Mouse (Mus musculus) layer of hippocampus, postnatal 10 days (tissue): ENCODE measurements around the gene Fgfr2. TPM values are rescaled to one million over a fixed set of nuclear protein-coding genes. Genes with fewer than 3 reads are reported as not detected.

Source experiments
- DNase-seq, 2 experiments: peaks; one replicate each; pipeline ENCODE4 v3.0.0; 2021; ENCODE audit warnings: low spot score in 2 of 2
- total RNA-seq, 2 experiments: library from RNA; stranded (reverse); gene quantifications; 2 replicates each; pipeline ENCODE4 v1.2.3; 2021

The Fgfr2 gene
- total RNA-seq, 2 experiments from 2014 or later, result 35.6 to 48.3 TPM

DNA sequence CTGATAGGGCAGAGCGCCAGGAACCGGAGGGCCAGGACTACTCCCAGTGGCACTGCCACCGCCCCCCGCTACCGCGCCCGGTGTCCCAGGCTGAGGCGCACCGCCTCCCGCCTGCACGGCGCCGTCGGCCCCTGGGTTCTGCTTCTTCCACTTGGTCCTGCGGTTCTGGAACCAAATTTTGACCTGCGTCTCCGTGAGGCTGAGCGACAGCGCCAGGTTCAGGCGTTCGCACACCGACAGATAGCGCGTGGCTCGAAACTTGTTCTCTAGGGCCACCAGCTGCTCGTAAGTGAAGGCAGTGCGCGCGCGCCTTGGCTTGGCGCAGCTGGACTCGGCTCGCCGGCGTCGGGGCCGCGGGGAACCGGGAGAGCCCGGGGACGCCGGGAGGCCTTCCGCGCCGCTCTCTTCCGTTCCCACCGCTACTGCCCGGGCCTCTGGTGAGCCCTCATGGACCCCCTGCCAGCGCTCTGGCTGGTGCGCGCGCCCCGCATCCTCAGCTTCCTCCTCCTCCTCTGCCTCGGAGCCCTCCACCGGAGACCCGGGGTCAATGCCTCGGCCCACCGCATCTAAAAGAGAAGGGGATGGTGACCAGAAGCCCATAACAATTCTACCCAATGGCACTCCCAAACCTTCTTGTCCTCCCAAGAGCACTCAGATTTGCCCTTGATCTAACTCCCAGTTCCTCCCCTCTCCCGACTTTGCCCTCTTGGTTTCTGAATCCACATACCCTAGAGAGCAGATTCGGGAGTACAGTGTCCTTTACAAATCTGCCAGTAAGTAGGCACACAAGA, 525.7 kb downstream of the Fgfr2 start:
- peak in 1 of 2 experiments; percentile 20 for DNase-seq

DNA sequence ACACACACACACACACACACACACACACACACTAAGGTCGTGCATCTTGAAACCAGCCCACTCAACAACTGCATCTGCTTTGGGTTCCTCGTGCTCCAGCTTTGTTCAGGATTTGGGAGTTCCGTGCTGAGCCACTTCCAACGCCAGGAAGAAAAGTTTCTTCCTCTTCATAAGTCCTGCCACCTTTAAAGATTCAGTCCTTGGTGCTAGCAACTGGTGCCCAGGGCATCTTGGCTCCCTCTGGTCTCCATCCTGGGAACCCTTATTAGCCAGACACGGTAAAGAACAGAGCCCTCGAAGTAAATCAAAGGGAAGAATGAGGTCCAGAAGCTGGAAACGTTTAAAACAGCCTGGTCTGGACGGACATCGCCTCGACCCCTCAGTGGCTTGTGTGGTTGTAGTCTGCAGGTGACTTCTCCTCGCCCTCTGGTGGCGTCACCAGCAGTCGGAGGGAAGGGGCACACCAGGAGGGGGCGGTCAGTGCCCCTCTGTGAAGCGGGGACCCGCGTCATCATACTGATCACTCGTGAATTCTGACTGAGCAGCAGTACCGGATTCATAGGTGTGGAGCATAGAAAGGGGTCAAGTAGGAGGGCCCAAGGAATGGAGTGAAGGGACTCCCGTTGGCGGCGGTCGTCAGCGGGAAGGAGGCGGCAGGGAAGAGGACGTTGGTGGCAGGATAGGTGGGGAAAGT, 526.4 kb downstream of the Fgfr2 start:
- no peak for DNase-seq

DNA sequence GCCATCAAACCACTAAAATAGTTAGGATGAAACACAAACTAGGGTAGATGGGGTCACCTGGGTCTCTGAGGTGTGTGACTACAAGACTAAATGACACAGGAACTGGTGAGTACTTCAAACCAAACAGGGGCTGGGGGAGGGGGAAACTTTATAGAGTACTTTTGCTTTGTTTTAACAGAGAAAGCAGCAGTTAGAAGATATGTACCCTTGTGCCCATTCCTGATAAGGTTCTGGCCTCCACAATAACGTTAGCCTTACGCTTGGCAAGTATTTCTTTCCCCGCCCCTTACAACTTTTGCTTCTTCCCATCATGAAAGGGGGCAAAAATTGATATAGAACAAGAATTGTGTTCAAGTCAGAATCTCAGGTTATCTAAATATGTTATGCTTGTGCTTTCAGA, 527.4 kb downstream of the Fgfr2 start:
- DNase-seq, result no peak

DNA sequence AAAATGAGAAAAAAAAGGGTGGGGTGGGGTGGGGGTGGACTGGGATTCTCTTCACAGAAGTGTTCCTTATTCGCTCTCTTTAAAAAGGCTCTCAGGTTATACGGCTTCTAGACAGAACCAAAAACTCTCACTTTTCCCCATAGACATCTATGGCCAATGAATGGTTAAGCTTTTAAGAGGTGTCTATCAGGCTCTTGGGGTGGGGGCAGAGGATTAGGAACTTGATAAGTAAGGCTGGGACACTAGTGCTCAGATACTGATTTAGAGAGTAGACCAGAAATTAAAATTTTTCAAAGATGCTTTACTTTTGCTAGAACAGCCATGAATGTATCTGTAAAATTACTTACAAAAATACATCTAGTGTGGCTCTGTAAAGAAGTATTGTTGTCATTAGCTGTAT, 528.8 kb downstream of the Fgfr2 start:
- no peak for DNase-seq

DNA sequence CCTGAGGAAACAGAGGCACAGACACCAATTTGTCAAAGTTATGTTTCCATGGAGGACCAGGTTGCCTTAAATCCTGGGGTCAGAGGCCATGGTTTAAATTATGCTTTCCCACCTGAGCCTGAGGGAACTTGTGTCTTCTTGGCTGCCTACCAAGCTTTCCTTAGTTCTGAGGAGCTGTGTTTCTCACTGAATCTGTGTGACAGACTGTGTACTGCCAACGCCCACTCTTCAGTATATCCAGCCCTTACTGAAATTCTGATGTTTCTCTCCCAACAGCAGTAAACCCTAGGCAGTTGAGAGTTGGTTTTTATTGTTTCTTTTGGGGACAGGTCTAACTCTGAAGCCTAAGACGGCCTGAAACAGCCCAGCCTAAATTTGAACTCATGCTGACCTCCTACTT, 529.4 kb downstream of the Fgfr2 start:
- DNase-seq, result no peak

DNA sequence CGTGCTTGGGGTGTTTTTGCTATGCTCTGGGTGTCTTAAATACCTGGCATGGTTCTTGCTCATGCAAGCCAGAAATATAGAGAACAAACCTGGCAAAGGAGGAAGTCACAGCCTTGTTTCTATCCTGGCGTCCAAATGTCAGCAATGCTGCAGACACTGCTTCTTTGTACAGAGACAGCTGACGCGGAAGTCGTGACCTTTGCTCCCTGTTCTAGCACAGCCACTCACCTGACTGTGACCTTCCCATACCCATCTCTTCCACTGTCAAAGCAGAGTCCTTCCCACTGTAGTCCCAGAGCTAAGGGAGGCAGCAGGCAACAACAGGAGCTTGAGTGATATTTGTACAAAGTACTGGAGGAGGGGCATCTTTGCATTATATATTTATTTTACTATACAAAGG, 533.5 kb downstream of the Fgfr2 start:
- DNase-seq, result no peak

DNA sequence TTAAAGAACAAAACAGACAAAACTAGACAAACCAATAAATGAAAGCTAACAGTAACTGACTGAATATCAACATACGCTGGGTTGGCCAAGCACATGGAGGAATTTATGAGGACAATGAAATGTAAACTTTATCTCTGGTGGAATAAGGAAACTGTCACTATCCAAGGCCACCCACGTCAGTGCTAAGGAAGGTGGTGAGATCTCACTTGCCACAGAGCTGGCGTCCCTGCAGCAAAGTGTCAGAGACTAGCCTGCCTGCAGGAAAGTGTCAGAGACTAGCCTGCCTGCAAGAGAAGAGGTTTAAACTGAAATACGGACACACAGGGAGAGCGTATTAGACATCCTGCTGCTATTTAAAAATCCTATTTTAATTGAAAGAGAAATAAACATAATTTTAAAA, 536.0 kb downstream of the Fgfr2 start:
- no peak for DNase-seq

DNA sequence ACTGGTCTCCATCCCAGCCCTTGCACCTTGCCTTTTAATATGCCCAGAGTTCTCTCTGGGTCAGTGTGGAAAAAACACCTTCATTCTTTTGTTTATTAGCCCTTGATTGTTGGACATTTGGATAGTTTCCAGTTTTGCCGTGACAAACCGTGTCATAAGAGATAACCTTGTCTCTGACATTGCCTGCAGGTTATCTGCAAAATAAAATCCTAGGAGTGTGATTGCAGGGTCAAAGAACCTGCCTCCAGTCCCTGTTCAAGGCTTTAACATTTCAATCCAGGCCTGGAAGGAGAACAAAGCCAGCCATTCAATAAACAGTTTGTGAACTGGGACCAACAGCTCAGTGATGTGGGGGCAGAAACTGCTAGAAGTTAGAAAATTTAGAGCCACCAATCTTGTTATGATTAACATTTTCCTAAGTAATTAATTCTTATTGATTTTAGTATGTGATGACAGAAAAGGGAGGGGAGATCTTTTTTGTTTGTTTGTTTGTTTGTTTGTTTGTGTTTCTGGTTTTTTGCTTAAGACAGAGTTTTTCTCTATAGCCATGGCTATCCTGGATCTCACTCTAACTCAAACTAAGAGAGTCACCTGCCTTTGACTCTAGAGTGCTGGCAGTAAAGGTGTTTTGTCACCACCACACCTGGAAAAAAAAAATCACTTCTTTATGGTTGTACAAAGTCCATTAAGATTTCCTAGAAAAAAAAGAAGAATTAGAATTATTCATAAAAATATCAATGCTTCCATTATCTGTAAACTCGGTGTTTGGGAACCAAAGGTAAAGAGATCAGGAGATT, 537.3 kb downstream of the Fgfr2 start:
- DNase-seq, result no peak

DNA sequence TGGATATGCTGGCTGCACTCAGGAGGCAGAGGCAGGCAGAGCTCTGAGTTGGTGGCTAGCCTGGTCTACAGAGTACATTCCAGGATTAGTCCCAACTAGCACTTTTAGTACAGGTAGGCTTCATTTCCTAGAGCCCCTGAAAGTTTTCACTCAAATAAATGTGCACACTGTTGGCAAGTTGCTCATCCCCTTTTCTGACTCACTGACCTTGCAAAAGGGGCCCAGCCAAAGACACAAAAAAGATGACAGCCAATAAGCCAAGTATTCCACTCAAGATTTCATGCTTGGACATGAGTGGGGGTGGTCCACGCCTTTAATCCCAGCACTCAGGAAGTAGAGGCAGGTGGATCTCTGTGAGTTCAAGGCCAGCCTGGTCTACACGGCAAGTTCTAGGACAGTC, 541.7 kb downstream of the Fgfr2 start:
- no peak for DNase-seq

DNA sequence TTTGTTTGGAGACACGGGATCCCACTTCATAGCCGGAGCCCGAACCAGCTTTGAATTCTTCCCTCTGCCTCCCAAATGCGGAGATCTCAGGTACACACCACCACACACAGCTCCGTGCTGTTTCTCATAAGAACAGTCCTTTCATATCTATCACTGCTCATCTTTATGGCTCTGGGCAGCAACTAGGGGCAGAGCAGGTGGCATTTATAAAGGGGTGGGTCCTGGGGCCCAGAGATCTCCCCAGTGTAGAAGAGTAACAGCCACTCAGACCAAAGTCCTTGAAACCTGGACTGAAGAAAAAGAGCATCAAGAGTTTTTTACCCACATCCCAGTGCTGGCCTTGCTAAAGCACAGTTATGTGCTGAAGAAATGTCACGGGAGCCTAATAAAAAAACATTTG, 542.6 kb downstream of the Fgfr2 start:
- DNase-seq, result no peak

DNA sequence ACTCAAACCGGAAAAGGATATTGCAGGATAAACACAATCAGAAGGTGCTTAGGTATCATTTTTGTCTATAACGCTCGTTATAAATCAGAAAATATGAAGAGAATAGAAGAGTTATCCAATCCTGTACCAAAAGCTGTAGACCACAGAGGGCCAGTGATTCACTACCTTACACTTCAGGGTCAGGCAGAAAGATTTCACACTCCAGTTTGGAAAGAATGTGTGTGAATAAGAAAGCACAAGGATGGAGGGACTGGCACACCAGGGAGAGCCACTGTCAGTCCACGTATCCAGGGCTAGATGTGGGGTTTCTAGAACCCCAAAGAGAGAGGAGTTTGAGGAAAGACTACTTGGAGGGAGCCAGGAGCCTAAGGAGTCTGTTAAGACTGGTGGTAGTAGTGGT, 546.3 kb downstream of the Fgfr2 start:
- no peak for DNase-seq

DNA sequence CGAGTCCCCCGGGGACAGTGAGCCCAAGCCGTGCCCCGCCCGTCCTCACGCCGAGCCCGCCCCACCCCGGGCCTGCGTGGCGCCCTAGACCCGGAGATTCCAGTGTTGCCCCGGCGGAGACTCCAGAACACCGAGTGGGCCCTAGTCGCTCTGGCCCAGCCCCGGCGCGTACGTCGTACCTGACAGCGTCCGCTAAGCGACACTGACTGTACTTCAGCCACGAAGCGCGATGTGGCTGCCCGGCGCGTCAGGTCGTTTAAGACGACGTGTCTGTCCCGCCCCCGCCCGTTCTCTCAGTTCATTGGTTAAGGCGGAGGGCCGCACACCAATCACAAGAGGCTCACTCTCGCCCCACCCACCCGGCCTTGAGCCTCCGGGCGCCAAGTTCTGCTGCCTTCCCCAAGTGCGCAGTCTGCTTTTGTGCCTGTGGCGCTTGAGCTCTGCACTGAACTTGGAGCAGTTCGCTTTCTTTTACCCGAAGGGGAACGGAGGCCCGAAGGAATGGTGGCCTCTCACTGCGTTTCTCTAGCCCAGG, 547.0 kb downstream of the Fgfr2 start, which contains the start of gene Oat:
TSS of gene Oat (minus strand) at position 283 of the 535 bp plus-strand sequence.
- peak; percentile 85 to 92 for DNase-seq

DNA sequence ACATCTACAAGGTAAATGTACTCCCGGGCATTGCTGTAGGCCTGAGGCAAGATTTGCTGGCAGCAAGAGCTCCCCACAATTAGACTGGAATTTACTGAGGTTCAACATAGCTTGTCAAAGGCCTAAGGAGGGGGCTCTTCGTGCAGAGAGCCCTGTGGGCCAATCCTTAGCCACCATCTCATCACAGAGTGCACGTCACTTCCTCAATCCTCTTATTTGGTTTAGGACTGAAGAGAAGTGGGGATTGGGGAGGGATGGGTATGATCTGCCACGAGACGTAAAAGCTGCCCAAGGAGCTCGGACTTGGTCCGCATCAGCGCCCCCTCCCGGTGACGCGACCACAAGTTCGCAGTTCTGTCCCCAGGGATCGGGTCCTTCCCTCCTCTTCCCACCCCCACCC, 547.5 kb downstream of the Fgfr2 start:
- DNase-seq, result peak; percentile 83 to 85

DNA sequence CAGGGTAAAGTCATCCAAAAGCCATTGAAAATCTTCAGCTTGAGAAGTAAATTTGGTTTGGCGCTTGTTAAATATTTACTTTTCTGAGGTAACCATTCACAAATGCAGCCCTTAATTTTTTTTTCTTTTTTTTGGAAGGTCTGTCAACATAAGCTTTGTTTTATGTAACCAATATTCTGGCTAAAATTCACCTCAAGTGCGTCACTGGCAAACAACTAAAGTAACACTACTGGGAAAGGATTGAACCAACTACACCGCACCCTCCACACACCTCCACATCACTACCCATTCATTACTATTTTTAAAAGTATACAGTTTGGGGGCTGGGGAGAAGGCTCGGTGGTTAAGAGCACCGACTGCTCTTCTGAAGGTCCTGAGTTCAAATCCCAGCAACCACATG, 548.5 kb downstream of the Fgfr2 start:
- no peak for DNase-seq

DNA sequence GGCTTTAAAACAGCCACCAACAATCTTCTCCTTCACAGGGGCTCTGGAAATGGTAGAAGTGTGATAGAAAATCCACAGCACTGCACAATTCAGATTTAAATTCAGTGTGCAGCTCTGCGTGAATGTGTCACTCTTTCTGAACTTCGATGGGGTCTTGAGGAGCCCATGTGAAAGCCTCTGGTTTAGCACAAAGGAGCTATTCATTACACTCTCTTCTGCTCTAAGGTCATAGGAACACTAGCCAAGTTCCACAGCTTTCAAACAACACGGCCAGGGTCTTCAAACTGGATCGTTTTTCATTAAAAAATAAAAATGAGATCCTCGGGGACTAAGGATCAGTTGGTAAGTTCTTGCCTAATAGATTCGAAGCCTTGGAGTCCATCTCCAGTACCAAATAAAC, 549.9 kb downstream of the Fgfr2 start:
- no peak for DNase-seq

DNA sequence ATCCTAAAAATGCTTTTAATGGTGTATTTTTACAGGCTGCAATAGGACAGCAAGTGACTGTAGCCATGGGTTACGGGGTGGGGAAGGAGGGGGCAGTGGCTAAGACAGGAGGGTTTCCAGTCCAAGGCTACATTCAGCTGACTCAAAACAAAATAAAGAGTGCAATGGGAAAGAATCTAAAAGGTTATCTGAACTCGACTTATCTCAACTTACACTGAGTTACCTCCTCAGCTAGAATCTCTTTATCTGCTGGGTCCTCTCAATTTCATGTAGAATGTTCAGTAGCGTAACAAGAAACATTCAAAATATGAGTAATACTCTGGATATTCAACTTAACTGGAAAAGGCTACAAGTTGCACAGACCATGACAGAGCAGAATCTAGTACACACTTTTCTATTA, 550.4 kb downstream of the Fgfr2 start:
- DNase-seq, result no peak

DNA sequence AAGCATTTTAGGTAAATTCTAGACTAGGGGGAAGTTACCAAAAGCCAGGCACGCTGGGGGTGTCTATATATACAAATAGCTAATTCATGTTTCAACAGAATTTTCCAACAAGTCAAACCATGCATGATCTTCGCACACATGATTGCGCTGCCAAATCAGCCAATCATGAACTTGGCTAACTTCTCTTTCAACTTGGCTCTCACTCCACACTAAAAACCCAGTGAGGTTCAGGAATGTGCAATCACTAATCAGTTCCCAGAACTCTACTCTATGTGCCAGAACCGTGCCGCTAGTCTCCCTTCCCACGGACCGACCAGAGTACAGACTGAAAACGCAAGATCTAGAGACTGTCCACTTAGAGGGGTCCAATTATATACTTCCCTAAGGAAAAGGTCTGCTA, 551.7 kb downstream of the Fgfr2 start:
- DNase-seq, result no peak

DNA sequence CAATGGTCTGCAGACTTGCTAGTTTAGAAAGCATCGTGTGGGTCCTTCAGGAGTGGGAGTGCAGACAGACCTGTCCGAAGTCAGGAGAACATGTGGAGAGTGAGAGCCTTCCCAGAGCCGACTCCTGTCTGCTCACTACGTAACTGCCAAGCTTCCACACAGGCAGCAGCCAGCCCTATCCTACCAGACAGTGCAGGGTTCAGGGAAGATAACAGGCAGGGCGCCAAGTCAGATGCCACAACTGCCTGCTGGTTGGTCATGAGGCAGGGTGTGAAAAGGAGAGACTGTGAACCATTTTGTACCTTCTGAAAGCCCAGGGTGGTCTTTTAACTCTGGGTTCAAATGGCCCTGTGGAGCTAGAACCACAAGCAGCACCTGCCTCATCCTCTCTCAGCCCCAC, 553.1 kb downstream of the Fgfr2 start:
- DNase-seq, result no peak

DNA sequence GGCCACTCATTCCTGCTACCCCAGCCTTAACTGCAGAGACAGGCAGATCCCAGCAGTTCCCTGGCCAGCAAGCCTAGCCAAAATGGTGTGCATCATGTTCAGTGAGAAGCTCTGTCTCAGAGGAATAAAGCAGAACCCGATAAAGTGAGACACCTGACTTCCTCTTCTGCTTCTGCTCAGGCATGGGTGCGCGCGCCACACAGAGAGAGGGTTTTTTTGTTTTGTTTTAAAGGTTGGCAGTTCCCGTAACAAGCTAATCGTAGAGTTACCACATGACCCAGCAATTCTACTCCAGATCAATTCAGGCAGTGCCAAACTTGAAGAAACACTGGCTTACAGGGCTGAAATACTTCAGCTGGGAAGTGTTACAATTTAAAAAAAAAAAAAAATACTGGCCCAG, 554.3 kb downstream of the Fgfr2 start:
- no peak for DNase-seq

DNA sequence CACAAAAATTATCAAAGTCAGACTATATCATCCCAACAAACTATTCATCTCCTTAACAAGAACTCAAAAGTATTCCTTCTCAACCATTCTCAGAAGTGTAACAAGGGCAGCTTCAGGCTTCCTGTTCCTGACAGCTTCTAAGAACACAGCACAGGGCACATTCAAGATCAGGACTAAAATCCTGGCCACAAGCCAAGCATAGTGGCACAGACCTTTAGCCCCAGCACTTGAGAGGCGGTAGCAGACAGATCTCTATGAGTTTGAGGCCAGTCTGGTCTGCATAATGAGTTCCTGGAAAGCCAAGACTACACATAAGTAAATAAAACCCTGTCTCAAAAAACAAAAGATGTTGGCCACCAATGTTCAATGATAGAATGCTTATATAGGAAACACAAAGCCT, 557.3 kb downstream of the Fgfr2 start:
- DNase-seq, result no peak

DNA sequence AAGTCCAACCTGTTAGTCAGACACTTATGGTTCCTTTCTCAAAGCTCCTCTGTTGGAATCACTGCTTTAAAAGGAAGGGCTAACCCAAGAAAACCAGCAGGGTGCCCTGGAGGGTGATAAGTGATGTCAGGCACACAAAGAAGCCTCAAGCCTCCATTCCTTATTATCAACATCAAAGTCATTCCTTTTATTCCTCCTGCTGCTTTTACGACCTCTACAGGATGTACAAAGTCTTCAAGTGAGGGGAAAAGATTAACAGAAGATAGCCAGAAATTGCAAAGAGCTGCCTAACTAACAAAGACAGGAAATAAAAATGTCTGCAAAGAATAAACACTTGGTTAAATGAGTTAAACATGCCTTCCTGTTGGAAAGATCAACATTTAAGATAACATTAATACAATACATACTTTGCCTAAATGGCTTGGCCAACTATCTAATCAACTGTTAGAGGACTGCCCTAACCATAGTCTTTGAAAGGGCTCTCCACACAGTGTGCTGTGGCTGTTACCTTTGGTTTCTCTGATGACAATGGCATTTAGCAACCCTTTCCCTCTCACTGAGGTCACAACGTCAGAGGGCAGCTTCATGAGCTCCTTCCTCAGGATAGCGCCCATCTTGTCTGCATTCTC, 563.9 kb downstream of the Fgfr2 start:
- no peak for DNase-seq
